Mouse (Mus musculus): ENCODE results near the gene Enc1.

The Enc1 gene

GRCm38 (mm10) chr13:97292026-97292425 lies 51.1 kb downstream of the Enc1 start:
- DNase-seq (ENCODE audit: low spot score in 2 of 2) = no peak

DNA sequence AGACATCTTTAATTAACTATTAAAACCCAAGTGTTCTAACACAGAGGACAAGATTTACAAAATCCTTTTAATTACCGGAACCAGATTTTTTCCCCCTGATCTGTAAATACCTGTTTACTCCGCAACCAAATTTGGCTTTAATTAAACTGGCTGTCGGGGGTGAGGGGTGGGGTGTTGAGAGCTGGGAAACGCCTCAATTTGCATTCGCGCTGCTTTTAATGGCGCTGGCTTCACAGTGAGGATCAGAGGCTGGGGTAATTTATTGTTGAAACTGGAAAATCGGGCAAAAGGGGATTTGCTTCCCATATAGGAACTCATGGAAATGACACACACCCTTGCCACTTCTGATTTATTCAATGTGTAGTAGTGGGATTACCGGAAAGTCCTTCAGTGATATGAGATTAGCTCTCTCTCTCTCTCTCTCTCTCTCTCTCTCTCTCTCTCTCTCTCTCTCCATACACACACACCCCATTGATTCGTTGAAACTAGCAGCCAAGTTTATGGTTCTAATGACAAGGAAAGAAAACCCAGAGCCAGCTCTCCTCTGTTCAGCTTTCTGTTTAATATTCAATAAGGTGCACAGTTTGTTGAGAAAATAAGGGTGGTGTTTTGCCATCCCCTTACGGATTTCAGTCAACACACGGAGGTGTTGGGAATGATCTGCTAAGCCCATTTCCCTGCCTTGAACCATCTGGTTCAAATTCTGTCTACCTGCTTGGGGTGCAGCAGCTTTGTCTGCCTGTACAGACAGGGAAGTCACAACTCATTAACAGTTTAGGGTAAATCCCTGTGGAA lies 51.7 kb downstream of the Enc1 start:
- DNase-seq (ENCODE audit: low spot score in 2 of 2) = no peak

- DNase-seq (ENCODE audit: low spot score in 2 of 2) = no peak
Measured at GRCm38 (mm10) chr13:97295101-97295852, 54.4 kb downstream of the Enc1 start.

DNA sequence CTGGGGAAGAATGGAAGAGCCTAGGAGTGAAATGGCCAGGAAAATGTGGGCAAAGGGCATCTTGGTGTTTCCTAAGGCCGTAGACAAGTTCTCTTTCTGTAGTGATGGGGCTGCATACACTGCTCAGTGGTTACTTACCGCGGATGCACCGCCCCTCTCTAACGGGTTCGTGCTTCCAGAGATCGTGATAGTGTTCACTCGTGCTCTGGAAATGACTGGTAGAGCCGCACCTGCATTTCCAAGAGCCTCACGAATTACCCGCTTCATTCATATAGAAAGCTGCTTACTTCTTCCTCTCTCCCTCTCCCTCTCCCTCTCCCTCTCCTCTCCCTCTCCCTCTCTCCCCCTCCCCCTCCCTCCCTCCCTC lies 54.9 kb downstream of the Enc1 start:
- no peak for DNase-seq (ENCODE audit: low spot score in 2 of 2)

DNA sequence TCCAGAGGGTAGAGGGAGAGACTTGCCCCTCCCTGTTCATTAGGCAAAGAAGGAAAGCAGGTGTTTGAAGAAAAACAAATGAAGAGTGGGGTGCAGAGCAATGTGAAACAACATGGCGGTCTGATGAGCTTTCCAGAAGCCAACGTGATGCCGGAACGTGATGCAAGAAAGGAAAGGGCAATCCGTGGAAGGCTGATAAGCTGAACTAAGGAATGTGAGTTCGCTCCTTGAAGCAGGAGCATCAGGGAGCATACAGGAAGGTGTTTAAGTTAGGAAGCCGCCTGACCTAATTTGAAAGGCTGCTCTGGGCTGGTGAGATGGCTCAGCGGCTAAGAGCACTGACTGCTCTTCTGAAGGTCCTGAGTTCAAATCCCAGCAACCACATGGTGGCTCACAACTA lies 55.4 kb downstream of the Enc1 start:
- DNase-seq (ENCODE audit: low spot score in 2 of 2) = no peak

GRCm38 (mm10) chr13:97296757-97297156 lies 55.9 kb downstream of the Enc1 start:
- DNase-seq (ENCODE audit: low spot score in 2 of 2) = no peak

GRCm38 (mm10) chr13:97297418-97298050 lies 56.6 kb downstream of the Enc1 start:
- no peak for DNase-seq (ENCODE audit: low spot score in 2 of 2)

GRCm38 (mm10) chr13:97298896-97299295 lies 58.0 kb downstream of the Enc1 start:
- DNase-seq (ENCODE audit: low spot score in 2 of 2) = no peak

GRCm38 (mm10) chr13:97299877-97300873 lies 59.3 kb downstream of the Enc1 start:
- DNase-seq (ENCODE audit: low spot score in 2 of 2) = no peak
